Mouse (Mus musculus) forebrain, embryonic 11.5 days (tissue): ENCODE measurements around the gene Tead3. TPM values are rescaled to one million over a fixed set of nuclear protein-coding genes. Genes with fewer than 3 reads are reported as not detected.
A peak's percentile ranks its signal among the peaks of the same experiment; 100 is the strongest.
"Not testable (repeated sequence)": the region's sequence is repeated elsewhere in the genome, so short reads cannot be mapped to it uniquely, and the experiment has no call there.

Experiments
- ATAC-seq: fragments of 200-750 bp; cut with Nextera tagmentation; replicated peaks from 2 replicates; pipeline ENCODE4 v1.8.0; 2017; ENCODE audit warnings: moderate TSS enrichment; ENCODE audit not compliant: low FRiP score
- DNase-seq: peaks from one replicate; pipeline ENCODE4 v3.0.0-alpha.2; 2017; ENCODE audit warnings: low spot score
- H3K27ac ChIP-seq: fragments of 300-500 bp; sonication (generic); 2 replicates; pipeline ENCODE4 v1.5.1; 2014; ENCODE audit warnings: low read depth, low read length
- H3K27me3 ChIP-seq: fragments of 300-500 bp; sonication (generic); 2 replicates; pipeline ENCODE4 v1.6.1; 2014; ENCODE audit warnings: mild to moderate bottlenecking, low read length, mixed read lengths; ENCODE audit not compliant: control insufficient read depth, insufficient read depth
- H3K36me3 ChIP-seq: fragments of 300-500 bp; sonication (generic); 2 replicates; pipeline ENCODE4 v1.6.1; 2014; ENCODE audit warnings: mild to moderate bottlenecking, low read length, moderate library complexity, mixed read lengths; ENCODE audit not compliant: control insufficient read depth, insufficient read depth
- H3K4me1 ChIP-seq: fragments of 300-500 bp; sonication (generic); replicated peaks from 2 replicates; pipeline ENCODE4 v1.6.1; 2014; ENCODE audit warnings: low read length, mixed read lengths; ENCODE audit not compliant: control insufficient read depth, insufficient read depth
- H3K4me2 ChIP-seq: fragments of 300-500 bp; sonication (generic); 2 replicates; pipeline ENCODE4 v1.6.1; 2014; ENCODE audit warnings: low read depth, mild to moderate bottlenecking, low read length, moderate library complexity, mixed read lengths; ENCODE audit not compliant: severe bottlenecking
- H3K4me3 ChIP-seq: fragments of 300-500 bp; sonication (generic); 2 replicates; pipeline ENCODE4 v1.5.1; 2014; ENCODE audit warnings: low read depth, low read length
- H3K9ac ChIP-seq: fragments of 300-500 bp; sonication (generic); 2 replicates; pipeline ENCODE4 v1.6.1; 2014; ENCODE audit warnings: low read length
- H3K9me3 ChIP-seq: fragments of 300-500 bp; sonication (generic); 2 replicates; pipeline ENCODE4 v1.6.1; 2016; ENCODE audit warnings: low read length, mixed read lengths; ENCODE audit not compliant: control insufficient read depth
- WGBS: fragments of 180-500 bp; shearing (Covaris S2); extraction: QIAGEN DNeasy Blood & Tissue Kit; methylation state at CpG from one replicate; pipeline ENCODE4 v1.1.7; 2014; 5-methylcytosine and 5-hydroxymethylcytosine counted together
- polyA plus RNA-seq: library from polyadenylated mRNA; unstranded; fragments of >200 nt; fragmentation: Nextera tagmentation; extraction: Ambion mirVana; gene quantifications from 2 replicates; pipeline ENCODE4 v1.2.1, GENCODE M21; 2014

The Tead3 gene
- polyA plus RNA-seq, 1 experiment from 2014 or later = 5.6 TPM

DNA sequence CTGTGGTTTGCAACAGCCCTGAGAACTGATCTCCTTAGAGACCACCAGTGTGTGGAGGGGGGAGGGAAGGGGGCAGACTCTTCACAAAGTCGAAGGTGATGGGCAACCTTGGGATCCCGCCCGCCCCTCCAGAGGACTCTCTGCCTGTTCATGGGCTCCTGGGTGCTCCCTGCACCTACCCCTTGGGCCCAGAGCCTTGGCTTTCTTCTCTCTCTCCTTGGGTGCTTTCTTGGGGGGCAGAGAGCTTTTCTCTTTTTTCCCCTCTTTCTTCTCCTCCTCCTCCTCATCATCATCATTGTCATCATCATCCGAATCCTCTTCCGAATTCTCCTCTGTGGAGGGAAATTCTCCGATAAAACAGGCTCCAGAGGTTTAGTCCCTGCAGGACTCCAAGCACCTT, 12.9 kb upstream of the Tead3 start:
- H3K4me3 ChIP-seq = no peak overlapping the region; the same call in 1 of the 2 replicates
- no peak overlapping the region for H3K27ac ChIP-seq
- 0 out of 2 replicates have a peak overlapping the region, but pooled peaks have one; percentile 45 for H3K4me2 ChIP-seq
- WGBS = 12% methylated on average over 6 of the region's 6 CpGs
- peaks cover 37% of the 10 kb centered on the region for H3K27me3 ChIP-seq
- H3K9me3 ChIP-seq = no peaks in the 10 kb centered on the region
- H3K36me3 ChIP-seq = no peaks in the 10 kb centered on the region
- no peak for ATAC-seq
- H3K4me1 ChIP-seq = peaks cover 10% of the 10 kb centered on the region; the same call in 1 of the 2 replicates
- H3K9ac ChIP-seq = no peak overlapping the region
- no peak for DNase-seq

DNA sequence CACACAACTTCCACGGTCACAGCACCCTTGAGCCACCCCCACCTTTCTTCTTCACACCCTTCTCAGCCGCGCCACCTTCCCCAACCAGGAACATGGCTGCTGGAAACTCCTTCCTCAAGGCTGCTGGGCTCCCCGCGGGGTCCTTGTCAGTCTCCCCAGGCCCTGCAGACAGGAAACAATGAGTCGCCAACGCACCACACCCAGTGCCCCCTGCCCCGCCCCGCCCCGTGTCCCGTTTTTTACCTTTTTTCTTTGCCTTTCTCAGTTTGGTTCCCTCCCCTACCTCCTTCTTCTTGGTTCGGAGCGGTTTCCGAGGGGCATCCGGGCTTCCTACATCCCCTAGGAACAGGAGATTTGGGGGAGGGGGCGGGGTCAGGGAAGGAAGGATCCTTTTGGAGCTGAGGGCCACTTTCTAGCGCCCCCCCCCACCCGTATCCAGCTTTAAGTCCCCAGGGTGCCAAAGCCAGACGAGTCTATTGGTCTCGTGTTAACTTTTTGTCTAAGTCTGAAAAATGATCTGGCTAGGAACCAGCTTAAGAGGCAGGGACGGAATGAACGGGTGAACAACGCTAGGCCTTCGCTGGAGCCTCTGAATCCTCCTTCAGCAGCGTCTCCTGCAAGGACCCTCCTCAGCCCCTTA, 12.2 kb upstream of the Tead3 start:
- no peak overlapping the region for H3K27ac ChIP-seq
- H3K27me3 ChIP-seq = peaks cover 38% of the 10 kb centered on the region
- peaks cover 10% of the 10 kb centered on the region; the same call in 1 of the 2 replicates for H3K4me1 ChIP-seq

DNA sequence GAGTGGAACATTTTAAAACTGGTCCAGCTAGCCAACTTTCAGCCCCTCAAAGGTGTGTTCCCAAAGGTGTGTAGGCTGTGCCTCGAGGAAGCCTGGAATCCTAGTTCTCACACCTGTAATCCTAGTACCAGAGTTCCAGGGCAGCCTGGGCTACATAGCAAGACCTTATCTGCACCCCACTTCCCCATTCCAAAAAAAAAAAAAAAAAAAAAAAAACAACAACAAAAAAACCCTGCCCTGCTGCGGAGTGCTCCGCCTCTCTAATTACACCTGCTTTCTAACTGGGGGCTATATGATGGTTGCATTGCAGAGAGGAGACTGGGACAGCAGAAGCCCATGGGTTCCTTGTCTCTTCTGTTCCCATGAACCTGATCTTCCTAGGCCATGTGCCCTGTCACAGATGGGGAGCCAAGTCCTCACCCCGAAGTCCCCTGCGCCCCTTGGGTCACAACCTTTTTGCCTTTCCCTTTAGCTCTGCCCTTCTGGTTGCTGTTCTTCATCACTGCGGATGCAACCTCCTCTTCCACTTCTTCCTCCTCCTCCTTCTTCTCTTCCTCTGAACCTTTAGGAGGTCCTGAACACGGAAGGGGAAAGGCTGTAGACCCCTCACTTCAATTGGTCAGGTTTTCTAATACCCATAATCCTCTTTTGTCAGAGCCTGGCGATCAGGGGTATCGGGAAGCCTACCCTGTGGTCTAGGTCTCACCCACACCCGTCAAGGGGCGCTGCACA, 11.5 kb upstream of the Tead3 start:
- peak overlapping the region; percentile 50 for H3K4me2 ChIP-seq
- peak overlapping the region; percentile 28 for H3K9ac ChIP-seq
- peaks cover 38% of the 10 kb centered on the region for H3K27me3 ChIP-seq
- 26% methylated on average over 11 of the region's 11 CpGs for WGBS
- no peak overlapping the region for H3K27ac ChIP-seq
- no peaks in the 10 kb centered on the region for H3K36me3 ChIP-seq
- DNase-seq (no peak), ATAC-seq (no peak)
- peaks cover 10% of the 10 kb centered on the region; the same call in 1 of the 2 replicates for H3K4me1 ChIP-seq
- H3K9me3 ChIP-seq = no peaks in the 10 kb centered on the region
- peak overlapping the region; percentile 23 for H3K4me3 ChIP-seq

More for the DNA sequence above, 12.2 kb upstream of the Tead3 start:
- H3K9me3 ChIP-seq = no peaks in the 10 kb centered on the region
- WGBS = 1% methylated on average over 25 of the region's 25 CpGs
- H3K9ac ChIP-seq = peak overlapping the region; percentile 28
- H3K4me3 ChIP-seq = peak overlapping the region; percentile 23
- peak overlapping the region; percentile 50 for H3K4me2 ChIP-seq
- no peak for DNase-seq
- no peak for ATAC-seq
- no peaks in the 10 kb centered on the region for H3K36me3 ChIP-seq

DNA sequence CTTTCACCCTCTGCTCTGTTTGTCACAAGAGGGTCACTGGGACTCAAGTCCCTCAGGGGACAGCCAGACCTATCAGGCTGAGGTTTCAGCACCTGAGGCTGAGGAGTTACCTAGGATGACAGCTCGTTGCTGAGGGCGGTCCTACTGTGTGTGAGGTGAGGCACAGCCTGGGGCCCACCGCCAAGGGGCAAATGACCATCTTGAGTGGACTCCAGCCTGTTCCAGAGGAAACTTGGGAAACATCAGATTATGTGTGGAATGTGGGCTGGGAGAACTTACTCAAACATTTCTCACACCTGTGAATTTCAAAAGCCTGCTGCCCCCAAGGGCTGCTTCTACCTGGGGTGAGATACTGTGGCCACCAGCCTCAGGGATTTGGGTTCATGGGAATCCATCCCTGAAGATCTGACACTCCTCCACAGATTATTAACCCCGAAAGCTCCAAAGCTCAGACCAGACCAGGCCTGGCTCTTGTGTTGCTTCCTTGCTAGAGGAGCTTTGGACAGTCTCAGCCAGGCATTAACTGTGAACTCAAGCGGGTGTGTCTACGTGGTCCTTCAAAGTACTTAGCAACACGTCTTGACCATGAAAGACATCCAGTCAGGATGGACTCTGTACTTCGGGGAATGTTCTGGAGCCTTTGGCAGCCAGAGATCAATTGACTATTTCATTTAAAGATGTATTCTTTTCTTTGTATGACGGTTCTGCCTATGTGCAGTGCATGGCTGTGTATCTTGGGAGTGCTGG, 10.1 kb upstream of the Tead3 start:
- peaks cover 38% of the 10 kb centered on the region for H3K27me3 ChIP-seq
- no peak overlapping the region for H3K27ac ChIP-seq
- no peak overlapping the region for H3K4me2 ChIP-seq
- ATAC-seq (no peak), DNase-seq (no peak)
- H3K36me3 ChIP-seq = no peaks in the 10 kb centered on the region
- H3K9me3 ChIP-seq = no peaks in the 10 kb centered on the region
- 84% methylated on average over 9 of the region's 9 CpGs for WGBS
- peaks cover 10% of the 10 kb centered on the region; the same call in 1 of the 2 replicates for H3K4me1 ChIP-seq
- H3K9ac ChIP-seq = no peak overlapping the region
- H3K4me3 ChIP-seq = no peak overlapping the region

DNA sequence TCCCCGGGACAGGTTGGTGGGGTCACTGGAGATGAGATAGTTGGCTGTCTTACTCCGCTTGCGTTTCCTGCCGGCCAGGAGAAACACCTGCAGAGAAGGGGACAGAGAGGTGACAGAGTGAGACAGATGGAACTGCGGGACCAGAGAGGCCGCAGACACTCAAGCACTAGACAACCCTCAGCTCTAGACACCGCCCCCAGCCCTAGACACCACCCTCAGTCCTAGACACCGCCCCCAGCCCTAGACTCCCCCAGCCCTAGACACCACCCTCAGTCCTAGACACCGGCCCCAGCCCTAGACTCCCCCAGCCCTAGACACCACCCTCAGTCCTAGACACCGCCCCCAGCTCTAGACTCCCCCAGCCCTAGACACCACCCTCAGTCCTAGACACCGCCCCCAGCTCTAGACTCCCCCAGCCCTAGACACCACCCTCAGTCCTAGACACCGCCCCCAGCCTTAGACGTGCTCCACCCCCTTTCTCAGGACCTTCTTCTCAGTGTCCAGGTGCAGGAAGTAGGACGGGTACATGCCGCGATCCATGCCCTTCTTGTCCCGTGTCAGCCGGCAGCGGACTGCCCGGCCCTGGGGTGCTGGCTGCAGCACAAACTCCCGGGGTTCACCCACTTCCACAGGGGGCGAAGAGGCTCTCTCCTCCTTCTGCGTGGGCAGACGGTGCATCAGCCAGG, 8.1 kb upstream of the Tead3 start:
- H3K4me3 ChIP-seq, H3K4me1 ChIP-seq, DNase-seq, H3K36me3 ChIP-seq, H3K27ac ChIP-seq, H3K9ac ChIP-seq, H3K4me2 ChIP-seq, H3K9me3 ChIP-seq, ATAC-seq: not testable (repeated sequence)
- 17% methylated on average over 23 of the region's 24 CpGs for WGBS
- H3K27me3 ChIP-seq = peaks cover 21% of the 10 kb centered on the region

DNA sequence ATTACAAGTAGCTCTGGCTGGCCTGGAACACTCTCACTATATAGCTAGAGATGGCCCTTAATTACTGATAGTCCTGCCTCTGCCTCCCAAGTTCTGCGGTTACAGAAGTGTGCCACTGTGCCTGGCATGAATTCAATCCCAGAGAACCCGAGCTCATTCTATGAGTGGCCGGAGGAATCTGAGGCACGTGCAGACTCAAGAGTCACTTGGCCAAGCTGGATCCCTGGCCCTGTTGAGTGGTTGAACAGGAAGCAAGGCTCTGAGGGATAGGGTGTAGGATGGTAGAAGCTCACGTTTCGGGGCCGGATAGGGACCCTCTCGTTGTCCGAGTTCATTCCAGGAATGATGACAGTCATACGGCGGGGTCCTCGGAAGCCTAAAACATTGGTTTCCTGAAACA, 5.3 kb upstream of the Tead3 start:
- WGBS = 88% methylated on average over 12 of the region's 12 CpGs
- H3K27ac ChIP-seq = no peak overlapping the region
- no peaks in the 10 kb centered on the region for H3K36me3 ChIP-seq
- peaks cover 2% of the 10 kb centered on the region; the same call in 1 of the 2 replicates for H3K4me1 ChIP-seq
- DNase-seq (no peak), ATAC-seq (no peak)
- H3K4me3 ChIP-seq = no peak overlapping the region
- H3K9ac ChIP-seq = no peak overlapping the region
- peaks cover 16% of the 10 kb centered on the region for H3K27me3 ChIP-seq
- no peaks in the 10 kb centered on the region for H3K9me3 ChIP-seq
- H3K4me2 ChIP-seq = no peak overlapping the region

DNA sequence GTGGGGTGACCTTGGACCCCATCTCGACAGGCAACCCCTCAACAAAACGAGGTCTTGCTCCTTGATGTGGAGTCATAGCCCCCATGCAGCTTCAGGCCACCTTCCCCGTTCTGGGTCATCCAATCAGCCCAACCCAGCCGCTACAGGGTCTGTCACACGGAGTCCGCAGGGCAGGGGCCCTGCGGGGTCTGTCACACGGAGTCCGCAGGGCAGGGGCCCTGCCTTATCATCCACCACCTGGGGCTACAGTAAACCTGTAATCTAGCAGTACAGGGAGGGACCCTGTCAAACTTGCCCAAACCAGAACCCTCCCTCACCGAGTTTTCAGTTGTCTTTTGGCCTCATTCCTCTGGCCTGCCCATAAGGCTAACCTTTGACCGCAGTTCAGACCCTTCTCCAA, 1.4 kb upstream of the Tead3 start:
- H3K9ac ChIP-seq = no peak overlapping the region
- no peak overlapping the region; the same call in 1 of the 2 replicates for H3K4me3 ChIP-seq
- H3K27me3 ChIP-seq = peaks cover 12% of the 10 kb centered on the region
- H3K4me2 ChIP-seq = peak overlapping the region; percentile 90; the same call in 1 of the 2 replicates
- no peak overlapping the region for H3K27ac ChIP-seq
- H3K9me3 ChIP-seq = no peaks in the 10 kb centered on the region
- 9% methylated on average over 11 of the region's 11 CpGs for WGBS
- peaks cover 4% of the 10 kb centered on the region for H3K4me1 ChIP-seq
- ATAC-seq = no peak
- no peaks in the 10 kb centered on the region for H3K36me3 ChIP-seq
- no peak for DNase-seq

DNA sequence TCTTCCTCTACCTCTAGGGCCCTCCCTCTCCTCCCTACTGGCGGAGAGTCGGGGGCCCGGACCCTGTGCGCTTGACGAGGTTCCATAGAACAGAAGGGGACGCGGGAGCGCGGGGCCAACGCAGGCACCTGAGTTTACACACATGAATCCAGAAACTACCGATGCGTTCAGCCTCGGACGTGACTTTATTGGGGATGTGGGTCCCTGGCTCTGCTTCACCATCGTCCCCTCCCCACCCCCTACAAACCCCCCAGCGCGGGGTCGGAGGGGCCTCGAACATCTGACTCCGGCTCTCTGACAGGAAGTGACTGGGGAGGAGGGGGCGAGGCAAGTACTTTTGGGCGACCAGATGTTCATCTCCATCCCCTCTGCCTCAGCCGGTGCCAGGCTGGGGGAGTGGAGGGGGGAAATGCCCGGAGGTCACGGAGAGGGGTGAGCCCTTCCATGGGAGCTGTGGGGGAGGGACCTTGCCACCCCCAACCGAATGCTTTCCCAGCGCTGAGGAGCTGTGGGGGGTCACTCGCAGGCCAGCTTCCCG, 805 bp upstream of the Tead3 start:
- H3K9ac ChIP-seq = peak overlapping the region; percentile 83
- H3K27ac ChIP-seq = peak overlapping the region; percentile 53; the same call in 1 of the 2 replicates
- peaks cover 4% of the 10 kb centered on the region for H3K4me1 ChIP-seq
- peak overlapping the region; percentile 70 for H3K4me3 ChIP-seq
- H3K36me3 ChIP-seq = no peaks in the 10 kb centered on the region
- under 1% methylated on average over 29 of the region's 29 CpGs for WGBS
- peak overlapping the region; percentile 90 for H3K4me2 ChIP-seq
- H3K9me3 ChIP-seq = no peaks in the 10 kb centered on the region
- ATAC-seq (peak; percentile 4; the same call in 1 of the 2 replicates), DNase-seq (no peak)
- peaks cover 12% of the 10 kb centered on the region for H3K27me3 ChIP-seq
